Mouse (Mus musculus) layer of hippocampus, adult 2 months (tissue): ENCODE measurements at regions not wholly inside any gene's neighbourhood (a gene's known extent, or its start where the extent isn't known, plus 50 kb on each side); places are given as distances from the start of the nearest gene placed in this dataset.

Source experiments
- DNase-seq, 2 experiments: peaks; one replicate each; pipeline ENCODE4 v3.0.0; 2022; ENCODE audit warnings: low spot score in 2 of 2
- H3K27ac ChIP-seq: fragments of 200-600 bp; 2 replicates; pipeline ENCODE4 v1.8.1; 2022
- H3K4me3 ChIP-seq: fragments of 200-600 bp; 2 replicates; pipeline ENCODE4 v1.8.1; 2022; ENCODE audit warnings: mild to moderate bottlenecking
- CTCF ChIP-seq: fragments of 200-600 bp; conservative IDR thresholded peaks from 2 replicates; pipeline ENCODE4 v1.8.1; 2022; ENCODE audit warnings: antibody characterized with exemption, mild to moderate bottlenecking, moderate library complexity

- DNase-seq, result peak in 1 of 2 experiments; percentile 9
- Histone ChIP-seq H3K4me3 (no peak overlapping the region), H3K27ac (no peak overlapping the region)
- TF ChIP-seq CTCF, result no peak
Observed at GRCm38 (mm10) chr7:115027685-115028084, 284.2 kb downstream of the Insc start.

DNA sequence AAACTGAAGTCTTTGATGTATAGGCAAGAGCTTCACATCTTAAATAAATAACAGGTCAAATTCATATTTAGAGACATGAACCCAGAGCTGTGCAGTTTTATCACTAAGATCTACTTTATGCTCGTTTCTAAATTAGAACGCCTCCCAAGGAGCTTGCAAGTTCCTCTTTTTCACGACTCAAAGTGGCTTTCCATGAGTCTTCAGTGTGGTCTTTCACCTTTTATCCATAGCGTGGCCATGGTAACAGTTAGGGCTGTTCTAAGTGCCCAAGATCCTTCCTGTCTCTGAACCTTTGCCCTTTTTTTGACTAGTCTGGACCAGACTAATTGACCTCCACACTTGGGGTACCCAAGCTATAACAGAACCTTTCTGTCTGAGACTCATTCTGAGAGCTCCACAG, 290.5 kb downstream of the Insc start:
- Histone ChIP-seq H3K27ac (no peak overlapping the region), H3K4me3 (no peak overlapping the region)
- no peak for DNase-seq

DNA sequence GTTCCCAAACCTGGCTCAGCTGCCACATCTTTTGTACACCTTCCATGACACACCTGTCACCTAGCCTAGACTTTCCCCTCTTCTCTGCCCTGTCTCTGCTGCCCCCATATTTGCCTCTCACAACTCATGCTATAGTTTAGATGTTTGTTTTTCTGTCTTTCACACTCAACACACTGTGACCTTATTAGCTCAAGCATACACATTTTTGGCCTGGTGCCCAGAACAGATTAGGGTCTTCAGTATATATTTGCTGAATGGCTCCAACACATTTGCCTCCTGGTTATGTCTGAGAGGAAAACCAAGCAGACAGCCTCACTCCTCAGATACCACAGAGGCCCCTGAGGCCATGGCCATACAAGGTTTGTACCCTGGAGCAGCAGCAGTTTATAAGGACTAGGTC, 312.0 kb downstream of the Insc start:
- TF ChIP-seq CTCF, result no peak
- Histone ChIP-seq H3K4me3 (no peak overlapping the region), H3K27ac (no peak overlapping the region)
- no peak for DNase-seq

More for the DNA sequence above, 290.5 kb downstream of the Insc start:
- TF ChIP-seq CTCF, result no peak

DNA sequence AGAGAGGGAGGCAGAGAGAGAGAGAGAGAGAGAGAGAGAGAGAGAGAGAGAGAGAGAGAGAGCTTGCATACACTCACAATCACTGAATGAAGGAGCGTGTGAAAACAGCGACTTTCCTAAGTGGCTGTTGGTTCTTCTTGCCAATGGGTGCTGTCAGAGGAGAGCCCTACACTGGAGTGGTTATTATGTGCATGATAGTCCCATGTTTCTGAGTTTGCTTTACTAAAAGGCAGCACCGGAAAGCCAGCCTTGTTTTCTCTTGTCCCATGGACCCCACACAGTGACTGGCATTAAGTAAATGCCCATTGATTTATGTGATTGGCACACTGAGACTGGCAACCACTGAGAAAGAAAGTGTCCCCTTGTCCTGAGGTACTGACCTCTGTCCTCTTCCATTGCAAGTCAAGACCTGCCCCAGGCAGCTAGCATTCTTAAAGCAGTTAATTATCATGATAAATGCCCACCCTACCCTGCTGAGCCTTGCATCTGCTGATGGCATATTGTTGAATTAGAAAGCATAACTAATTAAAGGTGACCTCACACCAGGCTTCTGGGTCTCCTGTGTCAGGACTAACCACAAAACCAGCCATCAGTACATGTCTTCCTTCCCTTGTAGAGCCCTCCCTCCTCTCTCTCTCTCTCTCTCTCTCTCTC, 313.6 kb downstream of the Insc start:
- no peak overlapping the region for H3K4me3 ChIP-seq
- DNase-seq, result no peak
- H3K27ac ChIP-seq, result no peak overlapping the region
- TF ChIP-seq CTCF, result no peak

- TF ChIP-seq CTCF, result no peak
- no peak for DNase-seq
- no peak overlapping the region for H3K4me3 ChIP-seq
- no peak overlapping the region for H3K27ac ChIP-seq
Observed at GRCm38 (mm10) chr7:115057736-115058135, 314.2 kb downstream of the Insc start.

- TF ChIP-seq CTCF, result no peak
- Histone ChIP-seq H3K4me3 (no peak overlapping the region), H3K27ac (no peak overlapping the region)
- no peak for DNase-seq
Observed at GRCm38 (mm10) chr7:115060171-115060570, 316.7 kb downstream of the Insc start.

DNA sequence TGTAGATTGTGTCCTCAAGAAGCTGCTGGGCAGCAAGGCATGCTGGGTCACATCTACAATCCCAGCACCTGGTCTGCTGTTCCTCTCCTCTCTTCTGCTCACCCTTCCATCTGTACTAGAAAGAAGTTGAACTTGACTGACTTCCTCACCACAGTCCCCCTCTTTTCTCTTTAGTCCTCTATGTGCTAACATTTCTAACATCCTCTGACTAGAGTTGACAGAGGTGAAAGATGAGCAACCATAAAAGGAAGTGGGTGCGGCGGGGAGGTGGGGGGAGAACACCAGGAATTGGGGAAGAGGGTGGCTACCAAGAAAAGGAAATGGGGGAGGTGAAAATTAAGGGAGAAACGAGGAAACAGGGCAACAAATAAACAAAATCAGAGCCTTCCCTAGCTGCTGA, 319.3 kb downstream of the Insc start:
- no peak for TF ChIP-seq CTCF

GRCm38 (mm10) chr7:115067641-115068040, 324.1 kb downstream of the Insc start:
- no peak for DNase-seq
- H3K4me3 ChIP-seq, result no peak overlapping the region
- H3K27ac ChIP-seq, result no peak overlapping the region
- TF ChIP-seq CTCF, result no peak

More for the DNA sequence above, 319.3 kb downstream of the Insc start:
- H3K27ac ChIP-seq, result no peak overlapping the region
- H3K4me3 ChIP-seq, result no peak overlapping the region
- DNase-seq, result no peak

DNA sequence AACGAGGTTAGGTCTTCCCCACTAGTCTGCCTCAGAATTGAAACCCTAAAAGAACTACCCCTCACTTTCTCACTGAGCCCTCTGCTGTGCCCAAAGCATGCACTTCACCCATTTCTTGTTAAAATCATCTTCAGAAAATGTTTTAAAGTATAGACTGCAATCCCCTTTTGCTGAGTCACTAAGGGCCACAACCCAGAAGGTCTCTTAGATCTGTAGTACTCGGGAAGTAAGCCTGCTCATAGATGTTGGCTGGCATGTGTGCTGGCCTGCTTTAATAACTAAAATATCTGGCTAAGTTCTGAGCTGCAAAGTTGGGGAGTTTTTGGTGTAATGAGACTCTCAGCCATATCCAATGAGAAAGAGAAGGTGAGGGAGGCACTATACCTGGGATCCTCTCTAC, 329.9 kb downstream of the Insc start:
- Histone ChIP-seq H3K4me3 (no peak overlapping the region), H3K27ac (no peak overlapping the region)
- no peak for TF ChIP-seq CTCF
- DNase-seq, result no peak

DNA sequence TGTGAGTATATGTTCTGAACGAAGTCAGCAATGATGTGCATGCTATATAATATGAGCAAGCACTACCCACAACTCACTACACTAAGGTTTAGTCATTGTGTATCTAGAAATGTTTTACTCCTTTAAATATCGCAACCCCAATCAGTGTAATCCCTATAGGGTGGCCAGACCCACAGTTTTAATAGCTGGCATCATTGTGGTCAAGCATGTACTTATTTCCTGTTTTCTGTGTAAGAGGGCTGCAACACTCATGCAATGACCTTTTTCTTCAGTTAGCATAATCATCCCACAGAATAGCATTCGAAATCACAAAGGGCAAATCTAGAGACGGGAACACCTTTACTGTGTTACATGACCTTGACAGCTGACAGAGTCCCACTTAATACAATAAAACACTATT, 333.3 kb downstream of the Insc start:
- no peak for DNase-seq
- H3K4me3 ChIP-seq, result no peak overlapping the region
- H3K27ac ChIP-seq, result no peak overlapping the region
- no peak for TF ChIP-seq CTCF

- DNase-seq, result no peak
- H3K4me3 ChIP-seq, result no peak overlapping the region
- no peak for TF ChIP-seq CTCF
- no peak overlapping the region for H3K27ac ChIP-seq
Observed at GRCm38 (mm10) chr7:115084711-115085380, 341.4 kb downstream of the Insc start.

DNA sequence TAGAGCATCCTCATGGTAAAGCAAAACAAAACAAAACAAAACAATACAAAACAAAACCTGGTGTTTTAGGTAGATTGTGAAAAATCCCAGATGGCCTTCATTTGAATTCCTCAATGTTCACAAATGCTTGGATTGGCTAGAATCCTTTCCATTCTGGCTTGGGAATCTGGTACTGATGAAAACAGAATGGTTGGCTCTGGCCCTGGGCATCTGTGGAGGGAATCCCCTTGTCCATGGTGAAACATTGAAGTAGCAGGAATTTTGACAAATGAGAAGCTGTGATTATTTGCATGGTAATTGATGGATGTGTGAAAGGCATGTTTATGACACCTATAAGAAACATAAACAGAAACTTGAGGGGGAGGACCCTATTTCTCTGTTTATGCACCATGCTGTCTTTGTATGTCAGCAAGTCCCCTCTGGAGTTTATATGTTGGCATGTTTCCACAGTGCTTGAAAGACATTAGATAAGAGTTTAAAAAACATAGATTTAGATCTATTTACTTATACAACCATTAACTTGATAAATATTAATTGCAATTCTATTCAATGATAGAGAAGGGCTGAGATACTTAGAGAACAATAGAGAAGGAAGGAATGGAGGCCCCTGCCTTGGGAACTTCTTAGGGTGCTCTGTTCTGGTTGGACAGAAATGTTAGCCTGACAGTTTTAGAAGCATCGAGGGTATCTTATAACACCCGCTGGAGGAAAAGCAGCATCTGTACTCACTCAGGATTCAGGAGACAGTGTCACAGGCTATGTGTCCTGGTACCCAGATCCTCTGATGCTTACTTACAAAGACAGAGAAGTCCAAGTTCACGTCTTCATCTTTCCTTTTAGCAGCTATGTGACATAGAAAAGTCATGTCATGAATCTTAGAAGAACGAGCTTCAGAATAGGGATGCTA, 343.3 kb downstream of the Insc start:
- TF ChIP-seq CTCF, result no peak
- Histone ChIP-seq H3K4me3 (no peak overlapping the region), H3K27ac (no peak overlapping the region)
- DNase-seq, result no peak

- no peak for DNase-seq
- TF ChIP-seq CTCF, result no peak
Observed at GRCm38 (mm10) chr7:115092481-115093050, 349.1 kb downstream of the Insc start.

More at GRCm38 (mm10) chr7:115092481-115093050, 349.1 kb downstream of the Insc start:
- no peak overlapping the region for H3K27ac ChIP-seq
- no peak overlapping the region for H3K4me3 ChIP-seq
